Mouse (Mus musculus): ENCODE data around the gene Oxct2b. TPM values are rescaled to one million over a fixed set of nuclear protein-coding genes. Genes with fewer than 3 reads are reported as not detected.
A peak's percentile ranks its signal among the peaks of the same experiment; 100 is the strongest.

The Oxct2b gene
- total and polyA plus RNA-seq, 3 experiments: not detected

- Histone ChIP-seq H3K4me3 (ENCODE audit: control insufficient read depth in 1 of 2, insufficient read depth in 1 of 2, low read depth in 2 of 2, low read length in 2 of 2) (no peak overlapping the region; a peak in 1 of 4 replicates), H3K36me3 (ENCODE audit: control insufficient read depth in 1 of 2, insufficient read depth in 2 of 2, low read length in 2 of 2) (peaks cover 14 to 20% of the 10 kb centered on the region in 2 experiments), H3K27ac (ENCODE audit: control insufficient read depth, low read depth, low read length) (no peak overlapping the region), H3K27me3 (ENCODE audit: control insufficient read depth in 1 of 2, insufficient read depth in 2 of 2, low read length in 2 of 2) (no peaks in the 10 kb centered on the region), H3K4me1 (ENCODE audit: control insufficient read depth in 1 of 2, insufficient read depth in 2 of 2, low read length in 2 of 2) (peaks cover 3 to 12% of the 10 kb centered on the region in 2 experiments; a peak in 3 of 4 replicates), H3K9ac (ENCODE audit: control insufficient read depth, low read depth, low read length, poor library complexity, severe bottlenecking) (no peak overlapping the region), H3K79me2 (ENCODE audit: control insufficient read depth, insufficient read depth, low read length, poor library complexity) (peaks cover 22% of the 10 kb centered on the region), H3K9me3 (replicated peaks; ENCODE audit: insufficient read depth, low read length) (no peaks in the 10 kb centered on the region)
- DNase-seq (ENCODE audit: low read depth, low spot score): no peak
- TF ChIP-seq MXI1 (IDR thresholded peaks at IDR 0.05; ENCODE audit: low read depth, low read length): no peak
- TF ChIP-seq MAX (IDR thresholded peaks at IDR 0.05; ENCODE audit: low read length): no peak
- peak; percentile 64 for TF ChIP-seq TBP (IDR thresholded peaks at IDR 0.05; ENCODE audit: low read depth, low read length)
- TF ChIP-seq E2F4 (IDR thresholded peaks at IDR 0.05; ENCODE audit: borderline replicate concordance, low read depth, low read length): no peak
- peak in 1 of 3 experiments; percentile 1; a peak in 1 of 6 replicates for TF ChIP-seq CTCF (IDR thresholded peaks at IDR 0.05 in 2 of 3, conservative IDR thresholded peaks at IDR 0.05 in 1 of 3; ENCODE audit: control insufficient read depth in 1 of 3, insufficient read depth in 1 of 3, low read depth in 2 of 3, low read length in 3 of 3, poor library complexity in 1 of 3, severe bottlenecking in 1 of 3)
Observed at GRCm38 (mm10) chr4:123137551-123137950, 21.5 kb downstream of the Oxct2b start.

GRCm38 (mm10) chr4:123139513-123140154, 23.6 kb downstream of the Oxct2b start, which contains the start of gene Ppie:
Gene Ppie, minus strand, starts transcription at chr4:123139951.
- no peaks in the 10 kb centered on the region for H3K27me3 ChIP-seq (ENCODE audit: control insufficient read depth in 1 of 2, insufficient read depth in 2 of 2, low read length in 2 of 2)
- peak within 1 kb of the TSS; percentile 77 to 88 for H3K4me3 ChIP-seq (ENCODE audit: control insufficient read depth in 1 of 2, insufficient read depth in 1 of 2, low read depth in 2 of 2, low read length in 2 of 2)
- H3K36me3 ChIP-seq (ENCODE audit: control insufficient read depth in 1 of 2, insufficient read depth in 2 of 2, low read length in 2 of 2): peaks cover 3 to 20% of the 10 kb centered on the region in 2 experiments
- H3K4me1 ChIP-seq (ENCODE audit: control insufficient read depth in 1 of 2, insufficient read depth in 2 of 2, low read length in 2 of 2): peaks cover 3 to 12% of the 10 kb centered on the region in 2 experiments; a peak in 3 of 4 replicates
- H3K79me2 ChIP-seq (ENCODE audit: control insufficient read depth, insufficient read depth, low read length, poor library complexity): peaks cover 22% of the 10 kb centered on the region
- H3K9ac ChIP-seq (ENCODE audit: control insufficient read depth, low read depth, low read length, poor library complexity, severe bottlenecking): peak within 1 kb of the TSS; percentile 97
- no peaks in the 10 kb centered on the region for H3K9me3 ChIP-seq (replicated peaks; ENCODE audit: insufficient read depth, low read length)
- DNase-seq (ENCODE audit: low read depth, low spot score): peak; percentile 96
- peak within 1 kb of the TSS; percentile 98 for H3K27ac ChIP-seq (ENCODE audit: control insufficient read depth, low read depth, low read length)
- TF ChIP-seq ZKSCAN1 (IDR thresholded peaks at IDR 0.05; ENCODE audit: low read depth, low read length) (no peak), CTCF (IDR thresholded peaks at IDR 0.05 in 2 of 3, conservative IDR thresholded peaks at IDR 0.05 in 1 of 3; ENCODE audit: control insufficient read depth in 1 of 3, insufficient read depth in 1 of 3, low read depth in 2 of 3, low read length in 3 of 3, poor library complexity in 1 of 3, severe bottlenecking in 1 of 3) (peak in 2 of 3 experiments; percentile 9 to 24; a peak in 2 of 6 replicates), NRF1 (IDR thresholded peaks at IDR 0.05; ENCODE audit: insufficient read depth, low read depth, low read length, poor library complexity, severe bottlenecking) (peak; percentile 61), POLR2A (IDR thresholded peaks at IDR 0.05; ENCODE audit: control insufficient read depth in 1 of 2, insufficient read depth in 1 of 2, low read depth in 1 of 2, low read length in 2 of 2, poor library complexity in 1 of 2) (peak; percentile 87 to 99), POLR2AphosphoS2 (IDR thresholded peaks at IDR 0.05; ENCODE audit: low read length) (peak; percentile 97), ZNF384 (IDR thresholded peaks at IDR 0.05; ENCODE audit: low read depth, low read length) (no peak), ZC3H11A (IDR thresholded peaks at IDR 0.05; ENCODE audit: low read depth, low read length) (no peak), MAZ (IDR thresholded peaks at IDR 0.05; ENCODE audit: low read depth, low read length) (peak; percentile 87; the same call in 1 of the 2 replicates), USF1 (IDR thresholded peaks at IDR 0.05; ENCODE audit: low read depth, low read length) (no peak), MAFK (IDR thresholded peaks at IDR 0.05; ENCODE audit: borderline replicate concordance, low read depth, low read length) (no peak), E2F4 (IDR thresholded peaks at IDR 0.05; ENCODE audit: borderline replicate concordance, low read depth, low read length) (0 out of 2 replicates have a peak, but pooled peaks have one; percentile 9), CHD1 (IDR thresholded peaks at IDR 0.05; ENCODE audit: low read depth, low read length) (peak; percentile 90), KAT2A (conservative IDR thresholded peaks at IDR 0.05; ENCODE audit: low read depth, low read length) (peak; percentile 49; the same call in 1 of the 2 replicates), GATA1 (IDR thresholded peaks at IDR 0.05; ENCODE audit: low read depth, low read length) (no peak), RAD21 (IDR thresholded peaks at IDR 0.05; ENCODE audit: low read depth, low read length) (no peak), GABPA (IDR thresholded peaks at IDR 0.05; ENCODE audit: low read depth, low read length) (no peak), TCF12 (IDR thresholded peaks at IDR 0.05; ENCODE audit: low read depth, low read length) (peak; percentile 71), ZMIZ1 (IDR thresholded peaks at IDR 0.05; ENCODE audit: low read depth, low read length) (peak; percentile 84), MAX (IDR thresholded peaks at IDR 0.05; ENCODE audit: low read length) (peak; percentile 68), POLR2AphosphoS5 (IDR thresholded peaks at IDR 0.05; ENCODE audit: borderline replicate concordance, low read depth, low read length) (no peak), MXI1 (IDR thresholded peaks at IDR 0.05; ENCODE audit: low read depth, low read length) (peak; percentile 96), CHD2 (IDR thresholded peaks at IDR 0.05; ENCODE audit: low read length) (no peak), BHLHE40 (IDR thresholded peaks at IDR 0.05; ENCODE audit: borderline replicate concordance, low read depth, low read length) (no peak), MYB (IDR thresholded peaks at IDR 0.05; ENCODE audit: low read depth, low read length) (no peak), UBTF (IDR thresholded peaks at IDR 0.05; ENCODE audit: borderline replicate concordance, insufficient read depth, low read depth, low read length) (no peak), TAL1 (IDR thresholded peaks at IDR 0.05; ENCODE audit: low read length) (no peak), EP300 (IDR thresholded peaks at IDR 0.05; ENCODE audit: low read depth in 1 of 2, low read length in 2 of 2) (peak; percentile 45 to 54; a peak in 3 of 4 replicates), ETS1 (IDR thresholded peaks at IDR 0.05; ENCODE audit: low read depth, low read length) (peak; percentile 56; the same call in 1 of the 2 replicates)

Data from MEL (cell line).